Mouse (Mus musculus): ENCODE measurements around the gene Defb19.

Gene Defb19

DNA sequence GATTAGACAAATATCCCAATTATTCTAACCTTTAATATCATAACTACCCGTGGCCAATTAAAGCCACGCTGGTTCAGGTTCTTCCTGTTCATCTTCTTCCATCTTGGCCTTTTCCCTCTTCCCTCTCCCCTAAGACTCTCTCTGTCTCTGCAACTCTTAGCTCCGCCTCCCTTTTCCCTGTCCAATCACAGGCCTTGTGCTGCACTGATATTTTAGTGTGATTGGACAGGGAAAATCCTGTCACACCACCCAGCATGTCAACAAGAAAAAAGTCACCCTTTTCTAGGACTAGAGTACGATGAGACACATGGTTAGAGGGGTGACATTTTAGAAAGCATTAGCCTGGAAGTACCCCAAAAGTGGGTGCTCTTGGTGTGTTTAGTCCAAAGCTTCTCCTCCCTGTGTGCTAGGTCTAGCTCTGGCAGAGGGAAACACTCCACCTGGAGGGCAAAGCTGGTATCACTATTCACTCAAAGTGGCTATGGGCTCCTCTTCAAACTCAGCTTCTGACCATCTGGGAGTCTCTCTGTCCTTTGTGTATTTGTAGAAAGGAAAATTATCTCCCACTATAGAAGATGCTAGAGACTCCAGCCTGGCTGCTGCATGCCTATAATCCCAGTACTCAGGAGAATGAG lies 6.9 kb upstream of the Defb19 start:
- peak in 1 of 2 experiments; percentile 6 for DNase-seq

DNA sequence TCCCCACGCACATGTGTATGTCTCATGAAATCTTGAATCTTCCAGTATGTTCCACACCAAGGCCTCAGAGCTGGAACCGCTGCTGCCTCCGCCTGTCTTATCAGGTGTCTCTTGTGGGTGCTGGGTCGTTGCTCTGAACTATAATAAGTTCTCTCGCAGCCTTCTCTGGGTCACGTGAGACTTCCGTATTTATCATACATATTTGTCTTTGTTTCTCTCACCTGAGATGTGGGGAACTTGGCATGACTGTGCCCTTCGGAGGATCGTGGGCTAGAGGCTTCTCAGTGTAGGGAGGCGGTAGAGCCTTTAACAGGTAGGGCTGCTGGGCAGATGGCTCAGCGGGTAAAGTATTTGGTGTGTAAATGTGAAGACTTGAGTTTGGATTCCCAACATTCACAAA lies 500 bp upstream of the Defb19 start:
- DNase-seq = no peak

GRCm38 (mm10) chr2:152573484-152573883 lies 6.6 kb downstream of the Defb19 start:
- no peak for DNase-seq

- DNase-seq = no peak
Measured at GRCm38 (mm10) chr2:152572114-152572794, 7.9 kb downstream of the Defb19 start, which contains the start of gene Defb21. TSS of gene Defb21 (plus strand) at chr2:152572744.

DNA sequence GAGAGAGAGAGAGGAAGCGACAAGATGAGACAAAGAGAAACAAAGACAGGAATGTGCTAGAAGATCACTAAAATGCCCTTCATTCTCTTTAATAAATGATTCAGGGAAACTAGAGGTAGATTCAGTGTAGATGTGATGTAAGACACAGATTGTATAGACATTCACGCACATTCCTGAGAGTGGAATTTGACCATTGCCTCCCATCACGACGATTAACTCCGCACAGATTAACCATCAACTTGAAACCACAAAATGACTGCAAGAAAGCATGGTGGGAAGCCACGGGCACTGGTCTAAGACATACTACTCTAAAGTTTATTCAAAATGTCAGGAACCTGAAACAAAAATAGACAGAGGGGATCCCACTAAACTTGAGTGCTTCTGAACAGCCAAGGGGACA lies 9.8 kb downstream of the Defb19 start:
- no peak for DNase-seq

DNA sequence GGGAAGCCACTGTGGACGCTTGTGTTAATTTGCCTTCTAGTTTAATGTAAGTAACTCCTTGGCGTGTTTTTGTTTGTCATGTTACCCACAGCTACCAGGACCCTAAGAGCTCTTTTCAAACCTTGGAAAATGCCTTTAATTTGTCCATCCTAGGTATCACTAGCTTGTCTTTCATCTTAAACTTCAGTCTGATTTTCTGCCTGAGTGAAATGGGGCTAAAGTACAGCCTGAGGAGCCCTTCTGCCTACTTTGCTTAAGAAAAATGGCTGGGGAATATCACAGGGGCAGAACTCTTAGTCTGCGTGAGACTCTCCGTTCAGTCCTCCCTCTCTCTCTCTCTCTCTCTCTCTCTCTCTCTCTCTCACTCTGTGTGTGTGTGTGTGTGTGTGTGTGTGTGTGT lies 10.2 kb downstream of the Defb19 start:
- DNase-seq = no peak

DNA sequence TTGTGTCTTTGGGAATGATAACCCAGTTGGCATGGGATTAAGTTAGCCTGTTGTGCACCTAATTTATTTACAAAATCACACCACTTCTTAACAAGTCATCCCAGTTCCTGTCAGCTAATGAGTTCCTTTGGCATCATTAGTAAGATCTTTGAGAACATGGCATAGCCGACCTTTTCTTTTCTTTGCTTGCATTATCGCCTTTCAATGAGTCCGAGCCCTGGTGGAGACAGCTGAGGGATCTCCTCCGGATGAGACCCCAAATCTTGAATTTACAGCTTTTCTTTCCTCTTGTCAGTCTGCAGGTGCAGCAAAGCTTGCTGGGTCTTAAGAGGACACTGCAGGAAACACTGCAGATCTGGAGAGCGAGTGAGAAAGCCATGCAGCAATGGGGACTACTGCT lies 11.1 kb downstream of the Defb19 start, which contains the start of gene Gm17416:
Gm17416 (plus strand) TSS at position 301 of the 400 bp plus-strand sequence.
- no peak for DNase-seq

DNA sequence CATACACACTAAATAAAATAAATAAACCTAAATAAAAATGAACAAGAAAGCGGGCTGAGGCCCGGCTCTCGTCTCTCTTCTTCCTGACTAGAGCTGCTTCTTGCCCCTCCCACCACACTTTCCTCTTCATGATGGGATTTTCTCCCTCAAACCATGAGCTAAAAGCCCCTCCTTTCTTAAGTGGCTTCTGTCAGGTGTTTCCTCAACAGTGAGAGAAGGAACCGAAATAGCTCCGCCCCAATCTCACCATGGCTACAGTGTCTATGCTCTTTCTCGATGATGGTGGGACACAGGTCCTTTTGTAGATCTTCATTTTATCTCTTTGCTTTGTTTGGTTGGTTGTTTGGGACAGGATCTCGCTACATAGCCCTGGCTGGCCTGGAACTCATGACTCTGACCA lies 23.5 kb downstream of the Defb19 start:
- DNase-seq = no peak

- peak; percentile 27 to 51 for DNase-seq
Measured at GRCm38 (mm10) chr2:152553774-152554423, 26.2 kb downstream of the Defb19 start.

GRCm38 (mm10) chr2:152548124-152548523 lies 32.0 kb downstream of the Defb19 start:
- no peak for DNase-seq

DNA sequence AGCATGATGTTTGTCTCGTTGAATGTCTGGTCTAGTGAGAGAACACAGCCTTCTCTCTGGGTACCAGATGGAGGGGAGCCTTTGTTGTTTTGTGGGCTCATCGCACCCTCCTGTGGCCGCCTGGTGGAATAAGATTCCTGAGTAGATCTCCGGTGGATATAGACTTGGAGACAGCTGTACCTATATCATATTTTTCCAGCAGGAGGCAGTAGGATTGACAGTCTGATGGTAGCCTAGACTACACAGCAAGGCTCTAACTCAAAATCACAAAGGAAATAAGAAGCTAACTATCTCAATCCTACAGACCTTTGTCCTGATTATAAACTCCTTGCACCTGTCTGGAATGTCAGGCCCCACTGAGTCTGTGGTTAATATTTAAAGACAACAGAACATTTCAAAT lies 35.4 kb downstream of the Defb19 start:
- peak; percentile 53 to 54 for DNase-seq

DNA sequence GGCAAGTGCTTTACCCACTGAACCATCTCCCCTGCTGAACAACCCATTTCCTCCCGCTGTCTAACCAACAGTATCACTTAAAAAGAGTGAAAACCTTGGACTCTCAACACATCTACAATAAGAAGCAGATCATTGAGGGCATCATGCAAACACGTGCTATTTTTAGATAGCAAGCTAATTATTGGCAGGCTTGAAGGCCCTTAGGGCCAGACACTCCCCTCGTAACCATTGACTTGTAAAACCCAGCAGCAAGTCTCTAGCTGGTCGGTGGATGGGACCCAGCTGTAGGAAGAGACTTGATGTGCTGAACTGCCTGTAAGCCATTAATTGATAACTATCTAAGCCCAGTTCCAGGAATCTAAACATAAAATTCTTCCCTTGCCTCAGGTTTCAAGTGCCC lies 36.6 kb downstream of the Defb19 start:
- DNase-seq = no peak

GRCm38 (mm10) chr2:152542897-152543296 lies 37.2 kb downstream of the Defb19 start:
- no peak for DNase-seq

GRCm38 (mm10) chr2:152541979-152542378 lies 38.1 kb downstream of the Defb19 start:
- DNase-seq = no peak

- no peak for DNase-seq
Measured at GRCm38 (mm10) chr2:152539944-152540710, 40.0 kb downstream of the Defb19 start, which contains the start of gene Defb29. TSS of gene Defb29 (minus strand) at chr2:152540098.
